ENCODE assay signal across 10 mouse cellular contexts in genomic region chr2:102038229-102038894, GRCm38 (mm10).
DNase-seq lines count a peak whose midpoint lies in the region; ATAC-seq and TF ChIP-seq lines count a peak whose summit lies in the region.
"Had no signal": no experiment of that assay in that cellular context is flagged by ENCODE, and none has a peak within 500 bp of the region (broad histone marks: within the 10 kb centered on the region; RNA-seq: fewer than 3 reads in every experiment).

No protein-coding gene starts in this region.

- ATAC-seq in heart, embryonic 12.5 days (ENCODE audit: insufficient number of reproducible peaks, low FRiP score) = no peak
- ATAC-seq in forebrain, embryonic 14.5 days = peak; percentile 91
- peak; percentile 47 for ATAC-seq in hindbrain, embryonic 13.5 days (ENCODE audit: low FRiP score)
- ATAC-seq in lung, postnatal 0 days = peak; percentile 27; the same call in 1 of the 2 replicates
- no peak for ATAC-seq in erythroid progenitor cell, adult 5-6 weeks (replicated peaks; ENCODE audit: low FRiP score, poor library complexity, severe bottlenecking)

- H3K36me3 ChIP-seq in heart, embryonic 12.5 days = no peaks in the 10 kb centered on the region
- no peaks in the 10 kb centered on the region for H3K36me3 ChIP-seq in forebrain, embryonic 14.5 days (ENCODE audit: control insufficient read depth, insufficient read depth, low read length)
- no peaks in the 10 kb centered on the region for H3K36me3 ChIP-seq in hindbrain, embryonic 13.5 days
- no peaks in the 10 kb centered on the region for H3K36me3 ChIP-seq in lung, postnatal 0 days (ENCODE audit: insufficient read depth, low read length)

- no peak overlapping the region for H3K9ac ChIP-seq in heart, embryonic 12.5 days
- H3K9ac ChIP-seq in forebrain, embryonic 14.5 days (ENCODE audit: low read length) = no peak overlapping the region
- peak overlapping the region; percentile 35; the same call in 1 of the 2 replicates for H3K9ac ChIP-seq in hindbrain, embryonic 13.5 days
- H3K9ac ChIP-seq in lung, postnatal 0 days (replicated peaks; ENCODE audit: low read depth) = no peak overlapping the region

- no peak overlapping the region for H3K4me2 ChIP-seq in heart, embryonic 12.5 days
- no peak overlapping the region for H3K4me2 ChIP-seq in forebrain, embryonic 14.5 days (ENCODE audit: low read length)
- no peak overlapping the region for H3K4me2 ChIP-seq in hindbrain, embryonic 13.5 days
- no peak overlapping the region for H3K4me2 ChIP-seq in lung, postnatal 0 days (replicated peaks; ENCODE audit: low read depth, low read length)

- H3K27me3 ChIP-seq in heart, embryonic 12.5 days (replicated peaks) = no peaks in the 10 kb centered on the region
- no peaks in the 10 kb centered on the region for H3K27me3 ChIP-seq in forebrain, embryonic 14.5 days (replicated peaks; ENCODE audit: control insufficient read depth, insufficient read depth, low read length)
- no peaks in the 10 kb centered on the region for H3K27me3 ChIP-seq in hindbrain, embryonic 13.5 days
- H3K27me3 ChIP-seq in lung, postnatal 0 days (replicated peaks; ENCODE audit: insufficient read depth, low read length) = no peaks in the 10 kb centered on the region
- H3K27me3 ChIP-seq: CH12.LX had no signal

- peak; percentile 93 for DNase-seq in heart, adult 11 months
- peak; percentile 88 for DNase-seq in adipocyte (ENCODE audit: low spot score)
- peak; percentile 92 for DNase-seq in forebrain, embryonic 14.5 days (ENCODE audit: low spot score)
- DNase-seq in lung, postnatal 0 days (ENCODE audit: low spot score) = peak; percentile 46
- peak; percentile 50 for DNase-seq in right cerebral cortex, postnatal 14 days

- TF ChIP-seq EP300 in lung, postnatal 0 days (IDR thresholded peaks at IDR 0.05) = no peak

- no peak for TF ChIP-seq CTCF in lung, postnatal 0 days (IDR thresholded peaks at IDR 0.05)

- no peak overlapping the region for H3K27ac ChIP-seq in heart, embryonic 12.5 days (ENCODE audit: poor library complexity, severe bottlenecking)
- H3K27ac ChIP-seq in forebrain, embryonic 14.5 days (ENCODE audit: low read depth, low read length) = peak overlapping the region; percentile 70
- peak overlapping the region; percentile 61 for H3K27ac ChIP-seq in hindbrain, embryonic 13.5 days
- no peak overlapping the region for H3K27ac ChIP-seq in lung, postnatal 0 days (ENCODE audit: low read length)
- H3K27ac ChIP-seq: macrophage had no signal

- H3K9me3 ChIP-seq in heart, embryonic 12.5 days (replicated peaks) = no peaks in the 10 kb centered on the region
- no peaks in the 10 kb centered on the region for H3K9me3 ChIP-seq in forebrain, embryonic 14.5 days (replicated peaks; ENCODE audit: control insufficient read depth, low read length)
- H3K9me3 ChIP-seq in hindbrain, embryonic 13.5 days = no peaks in the 10 kb centered on the region
- no peaks in the 10 kb centered on the region for H3K9me3 ChIP-seq in lung, postnatal 0 days (ENCODE audit: low read length)

- WGBS in heart, embryonic 12.5 days = 58% methylated on average over 10 of the region's 10 CpGs
- WGBS in forebrain, embryonic 14.5 days = 8% methylated on average over 10 of the region's 10 CpGs
- WGBS in hindbrain, embryonic 13.5 days = 26% methylated on average over 10 of the region's 10 CpGs
- 47% methylated on average over 10 of the region's 10 CpGs for WGBS in lung, postnatal 0 days

- H3K4me3 ChIP-seq in heart, embryonic 12.5 days = no peak overlapping the region
- no peak overlapping the region for H3K4me3 ChIP-seq in forebrain, embryonic 14.5 days (ENCODE audit: low read depth, low read length)
- no peak overlapping the region for H3K4me3 ChIP-seq in hindbrain, embryonic 13.5 days
- no peak overlapping the region for H3K4me3 ChIP-seq in lung, postnatal 0 days (ENCODE audit: low read depth, low read length)

- H3K4me1 ChIP-seq in heart, embryonic 12.5 days (replicated peaks) = peaks cover 46% of the 10 kb centered on the region
- peaks cover 37% of the 10 kb centered on the region for H3K4me1 ChIP-seq in forebrain, embryonic 14.5 days (ENCODE audit: control insufficient read depth, insufficient read depth, low read length)
- H3K4me1 ChIP-seq in hindbrain, embryonic 13.5 days (replicated peaks) = peaks cover 61% of the 10 kb centered on the region
- H3K4me1 ChIP-seq in lung, postnatal 0 days (ENCODE audit: insufficient read depth, low read depth, low read length) = no peaks in the 10 kb centered on the region; the same call in 1 of the 2 replicates

Comparison
In these comparisons a context has a peak if more than half of its experiments do, and no peak if none do; other contexts are left out.
1. ATAC-seq: peak in forebrain, embryonic 14.5 days (single experiment), hindbrain, embryonic 13.5 days (single experiment) and lung, postnatal 0 days (single experiment); none in heart, embryonic 12.5 days (single experiment) and erythroid progenitor cell, adult 5-6 weeks (single experiment).
2. H3K27ac ChIP-seq: peak in forebrain, embryonic 14.5 days (single experiment) and hindbrain, embryonic 13.5 days (single experiment); none in heart, embryonic 12.5 days (single experiment) and lung, postnatal 0 days (single experiment).
3. Peak in every context shown above with its lines, with median percentiles within 50 percentile points of each other: DNase-seq.